ENCODE assay signal across 14 mouse cellular contexts in genomic region chr4:140010728-140011470, GRCm38 (mm10). TPM values are rescaled to one million over a fixed set of nuclear protein-coding genes. Genes with fewer than 3 reads are reported as not detected.
A peak's percentile ranks its signal among the peaks of the same experiment; 100 is the strongest.
DNase-seq lines count a peak whose midpoint lies in the region; ATAC-seq lines count a peak whose summit lies in the region.
"Had no signal": no experiment of that assay in that cellular context is flagged by ENCODE, and none has a peak within 500 bp of the region (broad histone marks: within the 10 kb centered on the region; RNA-seq: fewer than 3 reads in every experiment).

No protein-coding gene starts in this region.

- 67% methylated on average over 11 of the region's 11 CpGs for WGBS in neural tube, embryonic 11.5 days
- WGBS in hindbrain, embryonic 13.5 days = 50% methylated on average over 11 of the region's 11 CpGs
- WGBS in neural tube, embryonic 13.5 days = 55% methylated on average over 11 of the region's 11 CpGs
- 72% methylated on average over 11 of the region's 11 CpGs for WGBS in heart, embryonic 11.5 days (ENCODE audit: insufficient replicate concordance)

- H3K9ac ChIP-seq in neural tube, embryonic 11.5 days (ENCODE audit: low read length) = no peak overlapping the region
- no peak overlapping the region for H3K9ac ChIP-seq in hindbrain, embryonic 13.5 days
- no peak overlapping the region for H3K9ac ChIP-seq in neural tube, embryonic 13.5 days
- no peak overlapping the region for H3K9ac ChIP-seq in heart, embryonic 11.5 days (ENCODE audit: low read depth, low read length)

- DNase-seq in cerebellum, postnatal 10 days = peak; percentile 67 to 72
- no peak for DNase-seq in cerebellum, postnatal 4 days (ENCODE audit: low spot score in 2 of 2)
- peak; percentile 56 for DNase-seq in neural tube, embryonic 11.5 days (ENCODE audit: low spot score)
- no peak for DNase-seq in neural tube, embryonic 10.5 days (ENCODE audit: extremely low spot score, low spot score)
- no peak for DNase-seq in adrenal gland, adult 2 months
- DNase-seq: gastrocnemius, postnatal 25 days; right cerebral cortex, adult 18-20 months; thymus, postnatal 25 days had no signal

- no peaks in the 10 kb centered on the region for H3K27me3 ChIP-seq in neural tube, embryonic 11.5 days (ENCODE audit: control insufficient read depth, insufficient read depth, low read length)
- H3K27me3 ChIP-seq in hindbrain, embryonic 13.5 days = peaks cover 19% of the 10 kb centered on the region
- H3K27me3 ChIP-seq in neural tube, embryonic 13.5 days = peaks cover 15% of the 10 kb centered on the region
- H3K27me3 ChIP-seq in heart, embryonic 11.5 days (ENCODE audit: control insufficient read depth, insufficient read depth, low read length) = peaks cover 6% of the 10 kb centered on the region

- H3K9me3 ChIP-seq in neural tube, embryonic 11.5 days (ENCODE audit: control insufficient read depth, low read length) = no peaks in the 10 kb centered on the region
- no peaks in the 10 kb centered on the region for H3K9me3 ChIP-seq in hindbrain, embryonic 13.5 days
- no peaks in the 10 kb centered on the region for H3K9me3 ChIP-seq in neural tube, embryonic 13.5 days
- H3K9me3 ChIP-seq in heart, embryonic 11.5 days (replicated peaks; ENCODE audit: control insufficient read depth, low read length) = no peaks in the 10 kb centered on the region

- H3K4me2 ChIP-seq in neural tube, embryonic 11.5 days (ENCODE audit: low read depth) = no peak overlapping the region
- H3K4me2 ChIP-seq in hindbrain, embryonic 13.5 days = no peak overlapping the region
- no peak overlapping the region for H3K4me2 ChIP-seq in neural tube, embryonic 13.5 days
- H3K4me2 ChIP-seq in heart, embryonic 11.5 days = no peak overlapping the region

- no peaks in the 10 kb centered on the region for H3K4me1 ChIP-seq in neural tube, embryonic 11.5 days (ENCODE audit: control insufficient read depth, insufficient read depth, low read length)
- peaks cover 17% of the 10 kb centered on the region for H3K4me1 ChIP-seq in hindbrain, embryonic 13.5 days (replicated peaks)
- H3K4me1 ChIP-seq in neural tube, embryonic 13.5 days (replicated peaks) = peaks cover 13% of the 10 kb centered on the region; the same call in 1 of the 2 replicates
- no peaks in the 10 kb centered on the region for H3K4me1 ChIP-seq in heart, embryonic 11.5 days (ENCODE audit: control insufficient read depth, insufficient read depth, low read length)

- no peak overlapping the region for H3K27ac ChIP-seq in neural tube, embryonic 11.5 days (ENCODE audit: low read depth, low read length)
- no peak overlapping the region for H3K27ac ChIP-seq in hindbrain, embryonic 13.5 days
- H3K27ac ChIP-seq in neural tube, embryonic 13.5 days (replicated peaks) = no peak overlapping the region
- no peak overlapping the region for H3K27ac ChIP-seq in heart, embryonic 11.5 days (ENCODE audit: low read depth, low read length)

- no peak for ATAC-seq in neural tube, embryonic 11.5 days (ENCODE audit: insufficient read depth, low FRiP score, low TSS enrichment)
- peak; percentile 73 for ATAC-seq in hindbrain, embryonic 13.5 days (ENCODE audit: low FRiP score)
- peak; percentile 84; the same call in 1 of the 2 replicates for ATAC-seq in neural tube, embryonic 13.5 days (ENCODE audit: low read depth)
- ATAC-seq in heart, embryonic 11.5 days (replicated peaks; ENCODE audit: insufficient number of reproducible peaks, low FRiP score, low TSS enrichment) = no peak
- ATAC-seq: lung, postnatal 0 days had no signal

- no peaks in the 10 kb centered on the region for H3K36me3 ChIP-seq in neural tube, embryonic 11.5 days (ENCODE audit: control insufficient read depth, insufficient read depth, low read length)
- H3K36me3 ChIP-seq in hindbrain, embryonic 13.5 days = no peaks in the 10 kb centered on the region
- H3K36me3 ChIP-seq in neural tube, embryonic 13.5 days = no peaks in the 10 kb centered on the region
- H3K36me3 ChIP-seq in heart, embryonic 11.5 days (ENCODE audit: control insufficient read depth, insufficient read depth, low read length) = no peaks in the 10 kb centered on the region

- H3K4me3 ChIP-seq in neural tube, embryonic 11.5 days (ENCODE audit: low read depth, low read length) = no peak overlapping the region
- no peak overlapping the region for H3K4me3 ChIP-seq in hindbrain, embryonic 13.5 days
- no peak overlapping the region for H3K4me3 ChIP-seq in neural tube, embryonic 13.5 days
- no peak overlapping the region for H3K4me3 ChIP-seq in heart, embryonic 11.5 days (ENCODE audit: low read depth, low read length)
- H3K4me3 ChIP-seq: erythroblast, embryonic 14.5 days had no signal

RNA-seq across cellular contexts. Expression of gene Klhdc7a, which starts 43.1 kb away (rescaled TPM):
- polyA plus RNA-seq in neural tube, embryonic 11.5 days (2014; fragmentation: Nextera tagmentation; extraction: Ambion mirVana) = 0.03 TPM in 1 of 2 replicates, not detected in the other
- 0.47 and 0.61 TPM in 2 replicates for polyA plus RNA-seq in hindbrain, embryonic 13.5 days (2015; fragmentation: Nextera tagmentation; extraction: Ambion mirVana)
- polyA plus RNA-seq in neural tube, embryonic 13.5 days (2015; fragmentation: Nextera tagmentation; extraction: Ambion mirVana) = 0.08 and 0.12 TPM in 2 replicates
- 0.04 TPM in 1 of 2 replicates, not detected in the other for polyA plus RNA-seq in heart, embryonic 11.5 days (2014; fragmentation: Nextera tagmentation; extraction: Ambion mirVana)
- total RNA-seq in adrenal gland, adult 2 months (2021) = 10 to 100 TPM; 10.2 to 22.0 TPM
- polyA plus RNA-seq in adrenal gland, adult 2 months (2012; rRNA removed) = 15.2 and 25.1 TPM in 2 replicates
- total RNA-seq: monocyte, adult 5-6 weeks had no signal
- polyA plus RNA-seq: erythroblast, embryonic 14.5 days had no signal

Comparison
In these comparisons a context has a peak if more than half of its experiments do, and no peak if none do; other contexts are left out.
1. DNase-seq: peak in cerebellum, postnatal 10 days (2 of 2) and neural tube, embryonic 11.5 days (single experiment); none in cerebellum, postnatal 4 days (0 of 2), neural tube, embryonic 10.5 days (single experiment) and adrenal gland, adult 2 months (single experiment).
2. ATAC-seq: peak in hindbrain, embryonic 13.5 days (single experiment) and neural tube, embryonic 13.5 days (single experiment); none in neural tube, embryonic 11.5 days (single experiment) and heart, embryonic 11.5 days (single experiment).
3. RNA of gene Klhdc7a, which starts 43.1 kb away (polyA plus RNA-seq): 15.2 to 25.1 TPM in adrenal gland, adult 2 months; 0.47 to 0.61 TPM in hindbrain, embryonic 13.5 days, 0.08 to 0.12 TPM in neural tube, embryonic 13.5 days, 0.04 TPM in heart, embryonic 11.5 days and 0.03 TPM in neural tube, embryonic 11.5 days; every median in the first group is over 10 times any median in the second.